Mouse (Mus musculus) midbrain, postnatal 0 days (tissue): ENCODE measurements at regions not wholly inside any gene's neighbourhood (a gene's known extent, or its start where the extent isn't known, plus 50 kb on each side); places are given as distances from the start of the nearest gene placed in this dataset.

ENCODE experiments used
- ATAC-seq: fragments of 200-750 bp; cut with Nextera tagmentation; 2 replicates; pipeline ENCODE4 v1.8.0; 2017; ENCODE audit warnings: moderate number of reproducible peaks, mild to moderate bottlenecking, moderate TSS enrichment, moderate library complexity; ENCODE audit not compliant: low FRiP score
- DNase-seq: peaks from one replicate; pipeline ENCODE4 v3.0.0-alpha.2; 2015; ENCODE audit warnings: low spot score
- H3K27ac ChIP-seq: fragments of 300-500 bp; sonication (generic); 2 replicates; pipeline ENCODE4 v1.5.1; 2014; ENCODE audit warnings: low read depth, mild to moderate bottlenecking, low read length, mixed read lengths
- H3K27me3 ChIP-seq: fragments of 300-500 bp; sonication (generic); 2 replicates; pipeline ENCODE4 v1.6.1; 2014; ENCODE audit warnings: low read length, control low read depth, mixed read lengths; ENCODE audit not compliant: insufficient read depth
- H3K36me3 ChIP-seq: fragments of 300-500 bp; sonication (generic); 2 replicates; pipeline ENCODE4 v1.6.1; 2014; ENCODE audit warnings: low read length, control low read depth, mixed read lengths; ENCODE audit not compliant: insufficient read depth
- H3K4me1 ChIP-seq: fragments of 300-500 bp; sonication (generic); 2 replicates; pipeline ENCODE4 v1.6.1; 2014; ENCODE audit warnings: mild to moderate bottlenecking, control low read depth, antibody characterized with exemption, low read length, mixed read lengths; ENCODE audit not compliant: insufficient read depth
- H3K4me2 ChIP-seq: fragments of 300-500 bp; sonication (generic); 2 replicates; pipeline ENCODE4 v1.6.1; 2014; ENCODE audit warnings: low read depth, mild to moderate bottlenecking, low read length, mixed read lengths; ENCODE audit not compliant: poor library complexity, severe bottlenecking
- H3K4me3 ChIP-seq: fragments of 300-500 bp; sonication (generic); 2 replicates; pipeline ENCODE4 v1.5.1; 2014; ENCODE audit warnings: low read depth, mild to moderate bottlenecking, low read length, moderate library complexity
- H3K9ac ChIP-seq: fragments of 300-500 bp; sonication (generic); replicated peaks from 2 replicates; pipeline ENCODE4 v1.6.1; 2014; ENCODE audit warnings: mild to moderate bottlenecking, low read length, moderate library complexity, mixed read lengths; ENCODE audit not compliant: poor library complexity, severe bottlenecking
- H3K9me3 ChIP-seq: fragments of 300-500 bp; sonication (generic); 2 replicates; pipeline ENCODE4 v1.6.1; 2016; ENCODE audit warnings: low read length, control low read depth
- CTCF ChIP-seq: IDR thresholded peaks from 2 replicates; pipeline ENCODE4 v1.5.1; 2016; ENCODE audit warnings: antibody characterized with exemption, mild to moderate bottlenecking
- WGBS: fragments of 180-500 bp; shearing (Covaris S2); extraction: QIAGEN DNeasy Blood & Tissue Kit; methylation state at CpG from one replicate; pipeline ENCODE4 v1.1.7; 2014; 5-methylcytosine and 5-hydroxymethylcytosine counted together

GRCm38 (mm10) chr7:64013023-64013547 lies 74.4 kb upstream of the Klf13 start:
- Histone ChIP-seq H3K36me3 (no peaks in the 10 kb centered on the region), H3K4me3 (no peak overlapping the region), H3K27ac (no peak overlapping the region), H3K27me3 (no peaks in the 10 kb centered on the region), H3K4me1 (no peaks in the 10 kb centered on the region), H3K9ac (no peak overlapping the region), H3K4me2 (no peak overlapping the region), H3K9me3 (no peaks in the 10 kb centered on the region)
- TF ChIP-seq CTCF = no peak
- no peak for DNase-seq
- ATAC-seq = no peak
- 84% methylated on average over 5 of the region's 5 CpGs for WGBS

DNA sequence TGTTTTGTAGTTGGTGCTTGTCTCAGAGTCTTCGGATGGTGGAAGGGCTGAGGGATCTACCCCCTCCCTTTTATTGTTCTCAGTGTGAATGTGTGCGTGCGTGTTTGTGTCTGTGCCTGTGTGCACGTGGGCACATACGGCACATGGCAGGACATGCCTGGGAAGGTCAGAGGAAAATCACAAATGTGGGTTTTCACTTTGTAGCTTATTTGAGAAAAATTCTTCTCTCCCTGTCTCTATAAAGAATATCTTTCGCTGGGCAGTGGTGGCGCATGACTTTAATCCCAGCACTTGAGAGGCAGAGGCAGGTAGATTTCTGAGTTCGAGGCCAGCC lies 73.5 kb upstream of the Klf13 start:
- Histone ChIP-seq H3K36me3 (no peaks in the 10 kb centered on the region), H3K27me3 (no peaks in the 10 kb centered on the region), H3K4me3 (no peak overlapping the region), H3K27ac (no peak overlapping the region), H3K9me3 (no peaks in the 10 kb centered on the region), H3K9ac (no peak overlapping the region), H3K4me2 (no peak overlapping the region), H3K4me1 (no peaks in the 10 kb centered on the region)
- TF ChIP-seq CTCF = no peak
- DNase-seq (no peak), ATAC-seq (no peak)
- WGBS = 85% methylated on average over 7 of the region's 8 CpGs

GRCm38 (mm10) chr7:64011563-64012267 lies 73.0 kb upstream of the Klf13 start:
- H3K9ac ChIP-seq = no peak overlapping the region
- ATAC-seq = no peak
- no peaks in the 10 kb centered on the region for H3K27me3 ChIP-seq
- no peak overlapping the region for H3K4me2 ChIP-seq
- no peak for DNase-seq
- H3K9me3 ChIP-seq = no peaks in the 10 kb centered on the region
- WGBS = 76% methylated on average over 13 of the region's 13 CpGs
- H3K4me3 ChIP-seq = no peak overlapping the region
- no peak overlapping the region for H3K27ac ChIP-seq
- H3K4me1 ChIP-seq = no peaks in the 10 kb centered on the region
- TF ChIP-seq CTCF = no peak
- no peaks in the 10 kb centered on the region for H3K36me3 ChIP-seq

GRCm38 (mm10) chr7:64010640-64011039 lies 71.9 kb upstream of the Klf13 start:
- no peak for DNase-seq
- no peak for TF ChIP-seq CTCF
- no peak overlapping the region for H3K9ac ChIP-seq
- H3K4me1 ChIP-seq = no peaks in the 10 kb centered on the region
- no peak overlapping the region for H3K27ac ChIP-seq
- no peak for ATAC-seq
- no peak overlapping the region for H3K4me2 ChIP-seq
- no peaks in the 10 kb centered on the region for H3K9me3 ChIP-seq
- H3K4me3 ChIP-seq = no peak overlapping the region
- no peaks in the 10 kb centered on the region for H3K27me3 ChIP-seq
- 83% methylated on average over 3 of the region's 3 CpGs for WGBS
- no peaks in the 10 kb centered on the region for H3K36me3 ChIP-seq

DNA sequence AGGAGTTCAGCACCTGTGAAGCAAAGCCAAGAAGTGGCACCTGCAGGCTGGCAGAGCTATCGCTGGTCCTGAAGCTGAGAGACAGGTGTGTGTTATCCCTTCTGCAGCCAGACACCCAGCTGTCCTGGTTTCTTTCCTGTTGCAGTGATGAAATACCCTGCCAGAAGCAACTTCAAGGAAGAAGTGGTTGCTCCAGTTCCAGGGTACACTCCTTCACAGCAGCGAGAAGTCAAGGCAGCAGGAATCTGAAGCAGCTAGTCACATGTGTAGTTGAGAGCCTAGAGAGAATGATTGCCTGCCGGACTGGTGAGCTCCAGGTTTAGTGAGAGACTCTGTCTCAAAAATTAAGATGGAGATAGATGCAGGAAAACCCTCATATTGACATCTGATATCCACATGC lies 69.1 kb upstream of the Klf13 start:
- DNase-seq = no peak
- Histone ChIP-seq H3K4me3 (no peak overlapping the region), H3K27me3 (no peaks in the 10 kb centered on the region), H3K9me3 (no peaks in the 10 kb centered on the region), H3K4me1 (no peaks in the 10 kb centered on the region), H3K9ac (no peak overlapping the region), H3K27ac (no peak overlapping the region), H3K4me2 (no peak overlapping the region), H3K36me3 (no peaks in the 10 kb centered on the region)
- no peak for ATAC-seq
- WGBS = 84% methylated on average over 3 of the region's 3 CpGs
- TF ChIP-seq CTCF = no peak

- Histone ChIP-seq H3K4me3 (no peak overlapping the region), H3K36me3 (no peaks in the 10 kb centered on the region), H3K4me2 (no peak overlapping the region), H3K27me3 (no peaks in the 10 kb centered on the region), H3K9me3 (no peaks in the 10 kb centered on the region), H3K27ac (no peak overlapping the region), H3K4me1 (no peaks in the 10 kb centered on the region), H3K9ac (no peak overlapping the region)
- no peak for TF ChIP-seq CTCF
- ATAC-seq (no peak), DNase-seq (no peak)
- 91% methylated on average over 4 of the region's 4 CpGs for WGBS
Measured at GRCm38 (mm10) chr7:64006935-64007334, 68.2 kb upstream of the Klf13 start.
